Comparison of ENCODE assay signal across 8 mouse cellular contexts in genomic region chr17:47694442-47694502, GRCm38 (mm10). TPM values are rescaled to one million over a fixed set of nuclear protein-coding genes. Genes with fewer than 3 reads are reported as not detected.
DNase-seq lines count a peak whose midpoint lies in the region; ATAC-seq lines count a peak whose summit lies in the region.

Gene Gm21981 (minus strand): TSS chr17:47694455.

- no peak for DNase-seq in kidney, adult 18-20 months
- DNase-seq in spleen, postnatal 14 days (ENCODE audit: low spot score in 2 of 2): no peak
- no peak for DNase-seq in gastrocnemius, postnatal 25 days
- DNase-seq in spleen, adult 12 weeks (ENCODE audit: low spot score): no peak

- no peak for ATAC-seq in kidney, embryonic 14.5 days (ENCODE audit: low FRiP score, low TSS enrichment)
- ATAC-seq in hindbrain, embryonic 15.5 days (ENCODE audit: low FRiP score, low read depth): no peak
- no peak for ATAC-seq in midbrain, embryonic 15.5 days (replicated peaks)

- H3K27ac ChIP-seq in kidney, embryonic 14.5 days (ENCODE audit: low read depth, low read length): peak within 1 kb of the TSS; percentile 37; the same call in 1 of the 2 replicates
- H3K27ac ChIP-seq in brown adipose tissue, adult 24 weeks (replicated peaks; ENCODE audit: low read depth, low read length): peak within 1 kb of the TSS; percentile 73
- peak within 1 kb of the TSS; percentile 82 for H3K27ac ChIP-seq in hindbrain, embryonic 15.5 days (replicated peaks)
- H3K27ac ChIP-seq in midbrain, embryonic 15.5 days: peak within 1 kb of the TSS; percentile 81

- H3K9me3 ChIP-seq in kidney, embryonic 14.5 days (ENCODE audit: control insufficient read depth, low read length): no peaks in the 10 kb centered on the region
- H3K9me3 ChIP-seq in hindbrain, embryonic 15.5 days: no peaks in the 10 kb centered on the region
- H3K9me3 ChIP-seq in midbrain, embryonic 15.5 days: no peaks in the 10 kb centered on the region

- H3K27me3 ChIP-seq in kidney, embryonic 14.5 days (ENCODE audit: control insufficient read depth, insufficient read depth, low read length): 0 out of 2 replicates have a peak, but pooled peaks cover 7% of the 10 kb centered on the region
- no peaks in the 10 kb centered on the region for H3K27me3 ChIP-seq in hindbrain, embryonic 15.5 days
- no peaks in the 10 kb centered on the region for H3K27me3 ChIP-seq in midbrain, embryonic 15.5 days (replicated peaks)

- H3K4me2 ChIP-seq in kidney, embryonic 14.5 days (replicated peaks; ENCODE audit: low read depth, low read length): peak within 1 kb of the TSS; percentile 78
- peak within 1 kb of the TSS; percentile 82 for H3K4me2 ChIP-seq in hindbrain, embryonic 15.5 days
- H3K4me2 ChIP-seq in midbrain, embryonic 15.5 days: peak within 1 kb of the TSS; percentile 90

- H3K4me1 ChIP-seq in kidney, embryonic 14.5 days (ENCODE audit: control insufficient read depth, insufficient read depth, low read length): peaks cover 4% of the 10 kb centered on the region; the same call in 1 of the 2 replicates
- H3K4me1 ChIP-seq in brown adipose tissue, adult 24 weeks (ENCODE audit: control insufficient read depth, insufficient read depth, insufficient read length, low read length): no peaks in the 10 kb centered on the region; the same call in 1 of the 2 replicates
- H3K4me1 ChIP-seq in hindbrain, embryonic 15.5 days (replicated peaks): peaks cover 36% of the 10 kb centered on the region
- H3K4me1 ChIP-seq in midbrain, embryonic 15.5 days: peaks cover 25% of the 10 kb centered on the region

- H3K9ac ChIP-seq in kidney, embryonic 14.5 days (ENCODE audit: low read depth, low read length): peak within 1 kb of the TSS; percentile 82
- peak within 1 kb of the TSS; percentile 85 for H3K9ac ChIP-seq in hindbrain, embryonic 15.5 days
- H3K9ac ChIP-seq in midbrain, embryonic 15.5 days: peak within 1 kb of the TSS; percentile 86

- H3K36me3 ChIP-seq in kidney, embryonic 14.5 days (ENCODE audit: control insufficient read depth, insufficient read depth, low read length): no peaks in the 10 kb centered on the region
- H3K36me3 ChIP-seq in hindbrain, embryonic 15.5 days: peaks cover 4% of the 10 kb centered on the region
- H3K36me3 ChIP-seq in midbrain, embryonic 15.5 days (replicated peaks): no peaks in the 10 kb centered on the region

- WGBS in kidney, embryonic 14.5 days: 3% methylated on average over 3 of the region's 3 CpGs
- WGBS in hindbrain, embryonic 15.5 days: 4% methylated on average over 3 of the region's 3 CpGs
- WGBS in midbrain, embryonic 15.5 days: 2% methylated on average over 3 of the region's 3 CpGs

- peak within 1 kb of the TSS; percentile 74 for H3K4me3 ChIP-seq in kidney, embryonic 14.5 days (ENCODE audit: low read length)
- H3K4me3 ChIP-seq in brown adipose tissue, adult 24 weeks (ENCODE audit: insufficient read depth, low read depth, low read length): peak within 1 kb of the TSS; percentile 78
- H3K4me3 ChIP-seq in hindbrain, embryonic 15.5 days: peak within 1 kb of the TSS; percentile 62
- peak within 1 kb of the TSS; percentile 84 for H3K4me3 ChIP-seq in midbrain, embryonic 15.5 days

RNA-seq across cellular contexts. Expression of gene Gm21981, which starts in this region (rescaled TPM):
- polyA plus RNA-seq in kidney, embryonic 14.5 days (2014; fragmentation: Nextera tagmentation; extraction: Ambion mirVana): 0.55 and 1.2 TPM in 2 replicates
- polyA plus RNA-seq in brown adipose tissue, adult 24 weeks (2012; ENCODE audit: insufficient read depth, insufficient read length, missing spikeins): 1.3 TPM in 1 of 2 replicates, not detected in the other
- 1.2 and 1.5 TPM in 2 replicates for polyA plus RNA-seq in hindbrain, embryonic 15.5 days (2015; fragmentation: Nextera tagmentation; extraction: Ambion mirVana)
- 0.79 and 1.0 TPM in 2 replicates for polyA plus RNA-seq in midbrain, embryonic 15.5 days (2015; fragmentation: Nextera tagmentation; extraction: Ambion mirVana)
- total RNA-seq in gastrocnemius, postnatal 25 days (2021): under 1 TPM; 0.61 to 0.70 TPM
